Mouse (Mus musculus): ENCODE results near the gene Nnat.

The Nnat gene

GRCm38 (mm10) chr2:157605025-157605675, 45.3 kb downstream of the Nnat start:
- peak; percentile 55 to 89 for DNase-seq

- DNase-seq = no peak
These were observed 47.8 kb downstream of the Nnat start for GRCm38 (mm10) chr2:157607542-157608236.

GRCm38 (mm10) chr2:157611735-157612134, 51.9 kb downstream of the Nnat start:
- no peak for DNase-seq
